Mouse (Mus musculus): ENCODE data around the gene Lfng. TPM values are rescaled to one million over a fixed set of nuclear protein-coding genes. Genes with fewer than 3 reads are reported as not detected.
A peak's percentile ranks its signal among the peaks of the same experiment; 100 is the strongest.

Gene Lfng
- polyA plus RNA-seq, 1 experiment from 2014 or later: 3.3 TPM

- no peak overlapping the region for H3K27ac ChIP-seq (ENCODE audit: low read depth, low read length)
Measured at GRCm38 (mm10) chr5:140609511-140610272, 2.6 kb downstream of the Lfng start.

GRCm38 (mm10) chr5:140610273-140611011 is 3.3 kb downstream of the Lfng start:
- H3K27me3 ChIP-seq (ENCODE audit: control insufficient read depth, insufficient read depth, low read length): peaks cover 74% of the 10 kb centered on the region
- no peaks in the 10 kb centered on the region for H3K36me3 ChIP-seq (ENCODE audit: control insufficient read depth, insufficient read depth, low read length)
- 0 out of 2 replicates have a peak overlapping the region, but pooled peaks have one; percentile 59 for H3K27ac ChIP-seq (ENCODE audit: low read depth, low read length)
- peak overlapping the region; percentile 35 for H3K4me3 ChIP-seq (ENCODE audit: low read depth, low read length)
- WGBS (ENCODE audit: insufficient replicate concordance): 4% methylated on average over 30 of the region's 30 CpGs
- peak overlapping the region; percentile 65 for H3K9ac ChIP-seq (ENCODE audit: low read depth, low read length)
- H3K4me1 ChIP-seq (ENCODE audit: control insufficient read depth, insufficient read depth, low read length): peaks cover 46% of the 10 kb centered on the region
- H3K9me3 ChIP-seq (replicated peaks; ENCODE audit: control insufficient read depth, low read length): no peaks in the 10 kb centered on the region
- ATAC-seq (replicated peaks; ENCODE audit: insufficient number of reproducible peaks, low FRiP score, low TSS enrichment): no peak
- H3K4me2 ChIP-seq: peak overlapping the region; percentile 67

More at GRCm38 (mm10) chr5:140609511-140610272, 2.6 kb downstream of the Lfng start:
- H3K27me3 ChIP-seq (ENCODE audit: control insufficient read depth, insufficient read depth, low read length): peaks cover 81% of the 10 kb centered on the region
- H3K4me3 ChIP-seq (ENCODE audit: low read depth, low read length): peak overlapping the region; percentile 50
- WGBS (ENCODE audit: insufficient replicate concordance): 15% methylated on average over 13 of the region's 13 CpGs
- peak overlapping the region; percentile 67 for H3K4me2 ChIP-seq
- H3K9me3 ChIP-seq (replicated peaks; ENCODE audit: control insufficient read depth, low read length): no peaks in the 10 kb centered on the region
- H3K9ac ChIP-seq (ENCODE audit: low read depth, low read length): peak overlapping the region; percentile 39; the same call in 1 of the 2 replicates
- H3K36me3 ChIP-seq (ENCODE audit: control insufficient read depth, insufficient read depth, low read length): no peaks in the 10 kb centered on the region
- H3K4me1 ChIP-seq (ENCODE audit: control insufficient read depth, insufficient read depth, low read length): peaks cover 46% of the 10 kb centered on the region
- ATAC-seq (replicated peaks; ENCODE audit: insufficient number of reproducible peaks, low FRiP score, low TSS enrichment): no peak

- 0 out of 2 replicates have a peak overlapping the region, but pooled peaks have one; percentile 59 for H3K27ac ChIP-seq (ENCODE audit: low read depth, low read length)
- peak overlapping the region; percentile 35 for H3K4me3 ChIP-seq (ENCODE audit: low read depth, low read length)
- 11% methylated on average over 21 of the region's 21 CpGs for WGBS (ENCODE audit: insufficient replicate concordance)
- H3K4me2 ChIP-seq: peak overlapping the region; percentile 67
- peaks cover 67% of the 10 kb centered on the region for H3K27me3 ChIP-seq (ENCODE audit: control insufficient read depth, insufficient read depth, low read length)
- ATAC-seq (replicated peaks; ENCODE audit: insufficient number of reproducible peaks, low FRiP score, low TSS enrichment): no peak
- peak overlapping the region; percentile 65 for H3K9ac ChIP-seq (ENCODE audit: low read depth, low read length)
- no peaks in the 10 kb centered on the region for H3K9me3 ChIP-seq (replicated peaks; ENCODE audit: control insufficient read depth, low read length)
- H3K4me1 ChIP-seq (ENCODE audit: control insufficient read depth, insufficient read depth, low read length): peaks cover 46% of the 10 kb centered on the region
- H3K36me3 ChIP-seq (ENCODE audit: control insufficient read depth, insufficient read depth, low read length): no peaks in the 10 kb centered on the region
Measured at GRCm38 (mm10) chr5:140611021-140611583, 4.0 kb downstream of the Lfng start.

GRCm38 (mm10) chr5:140611611-140612185 is 4.6 kb downstream of the Lfng start:
- Histone ChIP-seq H3K27me3 (ENCODE audit: control insufficient read depth, insufficient read depth, low read length) (peaks cover 61% of the 10 kb centered on the region), H3K9ac (ENCODE audit: low read depth, low read length) (peak overlapping the region; percentile 65; the same call in 1 of the 2 replicates)

GRCm38 (mm10) chr5:140612191-140612590 is 5.1 kb downstream of the Lfng start:
- 69% methylated on average over 18 of the region's 18 CpGs for WGBS (ENCODE audit: insufficient replicate concordance)
- H3K36me3 ChIP-seq (ENCODE audit: control insufficient read depth, insufficient read depth, low read length): no peaks in the 10 kb centered on the region
- peak overlapping the region; percentile 67 for H3K4me2 ChIP-seq
- ATAC-seq (replicated peaks; ENCODE audit: insufficient number of reproducible peaks, low FRiP score, low TSS enrichment): no peak
- H3K4me1 ChIP-seq (ENCODE audit: control insufficient read depth, insufficient read depth, low read length): peaks cover 39% of the 10 kb centered on the region
- no peaks in the 10 kb centered on the region for H3K9me3 ChIP-seq (replicated peaks; ENCODE audit: control insufficient read depth, low read length)
- peaks cover 56% of the 10 kb centered on the region for H3K27me3 ChIP-seq (ENCODE audit: control insufficient read depth, insufficient read depth, low read length)
- no peak overlapping the region for H3K9ac ChIP-seq (ENCODE audit: low read depth, low read length)
- H3K27ac ChIP-seq (ENCODE audit: low read depth, low read length): no peak overlapping the region
- no peak overlapping the region for H3K4me3 ChIP-seq (ENCODE audit: low read depth, low read length)

More at GRCm38 (mm10) chr5:140611611-140612185, 4.6 kb downstream of the Lfng start:
- Histone ChIP-seq H3K27ac (ENCODE audit: low read depth, low read length) (no peak overlapping the region), H3K4me1 (ENCODE audit: control insufficient read depth, insufficient read depth, low read length) (peaks cover 43% of the 10 kb centered on the region), H3K36me3 (ENCODE audit: control insufficient read depth, insufficient read depth, low read length) (no peaks in the 10 kb centered on the region), H3K4me3 (ENCODE audit: low read depth, low read length) (no peak overlapping the region; the same call in 1 of the 2 replicates), H3K9me3 (replicated peaks; ENCODE audit: control insufficient read depth, low read length) (no peaks in the 10 kb centered on the region), H3K4me2 (peak overlapping the region; percentile 67)
- 33% methylated on average over 15 of the region's 15 CpGs for WGBS (ENCODE audit: insufficient replicate concordance)
- ATAC-seq (replicated peaks; ENCODE audit: insufficient number of reproducible peaks, low FRiP score, low TSS enrichment): no peak

- H3K27me3 ChIP-seq (ENCODE audit: control insufficient read depth, insufficient read depth, low read length): peaks cover 37% of the 10 kb centered on the region
- peaks cover 27% of the 10 kb centered on the region for H3K4me1 ChIP-seq (ENCODE audit: control insufficient read depth, insufficient read depth, low read length)
- H3K9me3 ChIP-seq (replicated peaks; ENCODE audit: control insufficient read depth, low read length): no peaks in the 10 kb centered on the region
- no peaks in the 10 kb centered on the region for H3K36me3 ChIP-seq (ENCODE audit: control insufficient read depth, insufficient read depth, low read length)
- WGBS (ENCODE audit: insufficient replicate concordance): 91% methylated on average over 10 of the region's 10 CpGs
- ATAC-seq (replicated peaks; ENCODE audit: insufficient number of reproducible peaks, low FRiP score, low TSS enrichment): no peak
- H3K27ac ChIP-seq (ENCODE audit: low read depth, low read length): no peak overlapping the region
- H3K9ac ChIP-seq (ENCODE audit: low read depth, low read length): no peak overlapping the region
- H3K4me3 ChIP-seq (ENCODE audit: low read depth, low read length): no peak overlapping the region
- no peak overlapping the region for H3K4me2 ChIP-seq
Measured at GRCm38 (mm10) chr5:140614141-140614540, 7.0 kb downstream of the Lfng start.

GRCm38 (mm10) chr5:140614837-140615236 is 7.7 kb downstream of the Lfng start:
- Histone ChIP-seq H3K36me3 (ENCODE audit: control insufficient read depth, insufficient read depth, low read length) (no peaks in the 10 kb centered on the region), H3K4me2 (no peak overlapping the region), H3K27me3 (ENCODE audit: control insufficient read depth, insufficient read depth, low read length) (peaks cover 30% of the 10 kb centered on the region), H3K4me3 (ENCODE audit: low read depth, low read length) (no peak overlapping the region), H3K9me3 (replicated peaks; ENCODE audit: control insufficient read depth, low read length) (no peaks in the 10 kb centered on the region), H3K9ac (ENCODE audit: low read depth, low read length) (no peak overlapping the region), H3K27ac (ENCODE audit: low read depth, low read length) (no peak overlapping the region), H3K4me1 (ENCODE audit: control insufficient read depth, insufficient read depth, low read length) (peaks cover 21% of the 10 kb centered on the region)
- WGBS (ENCODE audit: insufficient replicate concordance): 72% methylated on average over 4 of the region's 4 CpGs
- ATAC-seq (replicated peaks; ENCODE audit: insufficient number of reproducible peaks, low FRiP score, low TSS enrichment): no peak
